8 mouse cellular contexts compared by ENCODE assay signal in genomic region chr17:10318561-10319430, GRCm38 (mm10). TPM values are rescaled to one million over a fixed set of nuclear protein-coding genes. Genes with fewer than 3 reads are reported as not detected.
A peak's percentile ranks its signal among the peaks of the same experiment; 100 is the strongest.
DNase-seq lines count a peak whose midpoint lies in the region; ATAC-seq and TF ChIP-seq lines count a peak whose summit lies in the region.

No protein-coding gene starts in this region.

- TF ChIP-seq CTCF in gastrocnemius, adult 2 months (IDR thresholded peaks at IDR 0.05): no peak

- H3K27ac ChIP-seq in gastrocnemius, adult 2 months: peak overlapping the region; percentile 97
- peak overlapping the region; percentile 98 for H3K27ac ChIP-seq in hindbrain, embryonic 15.5 days (replicated peaks)

- no peaks in the 10 kb centered on the region for H3K27me3 ChIP-seq in hindbrain, embryonic 15.5 days

- H3K4me3 ChIP-seq in gastrocnemius, adult 2 months: peak overlapping the region; percentile 98
- peak overlapping the region; percentile 82 for H3K4me3 ChIP-seq in hindbrain, embryonic 15.5 days

- peaks cover 32% of the 10 kb centered on the region for H3K4me1 ChIP-seq in hindbrain, embryonic 15.5 days (replicated peaks)

- intact Hi-C loops in gastrocnemius, adult 2 months (cut with DNase I): loop anchor here (2.0 to 10.0 kb wide), 3 partner anchors 124 to 224 kb away; no protein-coding TSS in a partner anchor
- intact Hi-C loops in left cerebral cortex, postnatal 10 days (cut with DNase I): loop anchor here (2.0 to 10.0 kb wide), 5 partner anchors 174 to 1286 kb away; no protein-coding TSS in a partner anchor

- WGBS in hindbrain, embryonic 15.5 days: under 1% methylated on average over 31 of the region's 153 CpGs

- H3K36me3 ChIP-seq in hindbrain, embryonic 15.5 days: no peaks in the 10 kb centered on the region

- peak overlapping the region; percentile 63 for H3K4me2 ChIP-seq in hindbrain, embryonic 15.5 days

- H3K9me3 ChIP-seq in hindbrain, embryonic 15.5 days: no peaks in the 10 kb centered on the region

- H3K9ac ChIP-seq in hindbrain, embryonic 15.5 days: peak overlapping the region; percentile 96

- DNase-seq in cerebellum, postnatal 14 days: peak; percentile 73 to 79
- peak; percentile 91 for DNase-seq in gastrocnemius, adult 2 months
- peak; percentile 69 to 90 for DNase-seq in left cerebral cortex, postnatal 10 days (ENCODE audit: extremely low spot score in 1 of 2, low spot score in 2 of 2)
- DNase-seq in right cerebral cortex, postnatal 36 days (ENCODE audit: low spot score in 2 of 2): peak; percentile 59 to 64

- peak; percentile 64 for ATAC-seq in activated CD4-positive, CD25-positive, alpha-beta regulatory T cell, adult 4 months
- peak; percentile 54 for ATAC-seq in hindbrain, embryonic 15.5 days (ENCODE audit: low FRiP score, low read depth)
- peak; percentile 61 for ATAC-seq in megakaryocyte, adult 5-6 weeks (ENCODE audit: poor library complexity, severe bottlenecking)
- no peak for ATAC-seq in monocyte, adult 5-6 weeks (replicated peaks; ENCODE audit: insufficient number of reproducible peaks, low FRiP score, low TSS enrichment, poor library complexity, severe bottlenecking)

RNA-seq across cellular contexts. Expression of gene Qk, which starts 0.9 kb away (rescaled TPM):
- 10 to 100 TPM; 10.5 to 13.4 TPM for polyA plus RNA-seq in activated CD4-positive, CD25-positive, alpha-beta regulatory T cell, adult 4 months (2017; shearing (Covaris generic))
- total RNA-seq in gastrocnemius, adult 2 months (2021): 100 to 1,000 TPM; 236 to 397 TPM
- polyA plus RNA-seq in hindbrain, embryonic 15.5 days (2015; fragmentation: Nextera tagmentation; extraction: Ambion mirVana): 45.3 and 47.2 TPM in 2 replicates
- 100 to 1,000 TPM; 295 to 297 TPM for total RNA-seq in left cerebral cortex, postnatal 10 days (2021)
- total RNA-seq in megakaryocyte, adult 5-6 weeks (2015): 239 and 268 TPM in 2 replicates
- total RNA-seq in megakaryocyte, adult 5-6 weeks (2017): 115 and 132 TPM in 2 replicates
- 117 to 144 TPM (median 122 TPM) in 3 replicates for total RNA-seq in monocyte, adult 5-6 weeks (2017)
